Mouse (Mus musculus) induced T-regulatory cell, adult 2 months (primary cell): ENCODE measurements around the gene Eml4.
A peak's percentile ranks its signal among the peaks of the same experiment; 100 is the strongest.

ENCODE experiments used
- DNase-seq: peaks from one replicate; pipeline ENCODE4 v3.0.0-alpha.2; 2012; ENCODE audit warnings: low read depth

Gene Eml4

GRCm38 (mm10) chr17:83350379-83351091, at the start of gene Eml4:
Gene Eml4, plus strand, starts transcription at chr17:83350931.
- DNase-seq: peak; percentile 94

GRCm38 (mm10) chr17:83301433-83301832, 49.3 kb upstream of the Eml4 start:
- DNase-seq: no peak

- no peak for DNase-seq
These were observed 46.5 kb upstream of the Eml4 start for GRCm38 (mm10) chr17:83304089-83304822.

- DNase-seq: peak; percentile 67
These were observed 43.6 kb upstream of the Eml4 start for GRCm38 (mm10) chr17:83306964-83307640.

- DNase-seq: no peak
These were observed 43.0 kb upstream of the Eml4 start for GRCm38 (mm10) chr17:83307641-83308296.

GRCm38 (mm10) chr17:83308451-83308850, 42.3 kb upstream of the Eml4 start:
- DNase-seq: no peak

- no peak for DNase-seq
These were observed 41.5 kb upstream of the Eml4 start for GRCm38 (mm10) chr17:83309243-83309642.

- DNase-seq: no peak
These were observed 38.9 kb upstream of the Eml4 start for GRCm38 (mm10) chr17:83311806-83312205.

GRCm38 (mm10) chr17:83312244-83312918, 38.4 kb upstream of the Eml4 start:
- DNase-seq: peak; percentile 87

- DNase-seq: no peak
These were observed 37.6 kb upstream of the Eml4 start for GRCm38 (mm10) chr17:83313046-83313689.

GRCm38 (mm10) chr17:83315476-83315875, 35.3 kb upstream of the Eml4 start:
- DNase-seq: peak; percentile 52

- DNase-seq: no peak
These were observed 28.0 kb upstream of the Eml4 start for GRCm38 (mm10) chr17:83322621-83323335.

GRCm38 (mm10) chr17:83323410-83324268, 27.1 kb upstream of the Eml4 start:
- DNase-seq: no peak

- DNase-seq: no peak
These were observed 26.5 kb upstream of the Eml4 start for GRCm38 (mm10) chr17:83324269-83324616.

- DNase-seq: peak; percentile 54
These were observed 15.5 kb upstream of the Eml4 start for GRCm38 (mm10) chr17:83335183-83335584.

GRCm38 (mm10) chr17:83337051-83337898, 13.5 kb upstream of the Eml4 start:
- DNase-seq: peak; percentile 51

- peak; percentile 60 for DNase-seq
These were observed 11.2 kb upstream of the Eml4 start for GRCm38 (mm10) chr17:83339368-83340085.

GRCm38 (mm10) chr17:83340895-83341524, 9.7 kb upstream of the Eml4 start:
- DNase-seq: no peak
